Mouse (Mus musculus) urinary bladder, postnatal 10 days (tissue): ENCODE measurements at regions not wholly inside any gene's neighbourhood (a gene's known extent, or its start where the extent isn't known, plus 50 kb on each side); places are given as distances from the start of the nearest gene placed in this dataset.
"Not testable (repeated sequence)": the region's sequence is repeated elsewhere in the genome, so short reads cannot be mapped to it uniquely, and the experiment has no call there.

Source experiments
- DNase-seq: peaks from one replicate; pipeline ENCODE4 v3.0.0; 2022; ENCODE audit warnings: low spot score

- no peak for DNase-seq
Measured at GRCm38 (mm10) chr9:41914611-41915010, 209.5 kb downstream of the Sorl1 start.

GRCm38 (mm10) chr9:41913911-41914310 lies 210.2 kb downstream of the Sorl1 start:
- no peak for DNase-seq

- no peak for DNase-seq
Measured at GRCm38 (mm10) chr9:41912482-41912881, 211.6 kb downstream of the Sorl1 start.

GRCm38 (mm10) chr9:41900606-41900974 lies 223.5 kb downstream of the Sorl1 start:
- DNase-seq, result no peak

- DNase-seq, result no peak
Measured at GRCm38 (mm10) chr9:41899766-41900605, 224.1 kb downstream of the Sorl1 start.

- no peak for DNase-seq
Measured at GRCm38 (mm10) chr9:41895106-41895505, 229.0 kb downstream of the Sorl1 start.

GRCm38 (mm10) chr9:41892841-41893240 lies 231.3 kb downstream of the Sorl1 start:
- DNase-seq, result no peak

GRCm38 (mm10) chr9:41891206-41891605 lies 232.9 kb downstream of the Sorl1 start:
- no peak for DNase-seq

GRCm38 (mm10) chr9:41890273-41891141 lies 233.6 kb downstream of the Sorl1 start:
- DNase-seq, result peak; percentile 20

GRCm38 (mm10) chr9:41889568-41890272 lies 234.4 kb downstream of the Sorl1 start:
- no peak for DNase-seq

GRCm38 (mm10) chr9:41888616-41889150 lies 235.4 kb downstream of the Sorl1 start:
- DNase-seq, result no peak

GRCm38 (mm10) chr9:41886456-41886855 lies 237.6 kb downstream of the Sorl1 start:
- not testable (repeated sequence) for DNase-seq

- DNase-seq, result no peak
Measured at GRCm38 (mm10) chr9:41880457-41880856, 243.6 kb downstream of the Sorl1 start.

GRCm38 (mm10) chr9:41879080-41879479 lies 245.0 kb downstream of the Sorl1 start:
- no peak for DNase-seq

GRCm38 (mm10) chr9:41861136-41861535 lies 263.0 kb downstream of the Sorl1 start:
- no peak for DNase-seq

GRCm38 (mm10) chr9:41860681-41861080 lies 263.4 kb downstream of the Sorl1 start:
- DNase-seq, result no peak

GRCm38 (mm10) chr9:41859780-41860179 lies 264.3 kb downstream of the Sorl1 start:
- no peak for DNase-seq

- DNase-seq, result no peak
Measured at GRCm38 (mm10) chr9:41852099-41852498, 272.0 kb downstream of the Sorl1 start.

- no peak for DNase-seq
Measured at GRCm38 (mm10) chr9:41849628-41850326, 274.3 kb downstream of the Sorl1 start.

GRCm38 (mm10) chr9:41844616-41845015 lies 279.5 kb downstream of the Sorl1 start:
- no peak for DNase-seq
